Mouse (Mus musculus): ENCODE data around the gene Tpsg1.

Gene Tpsg1

DNA sequence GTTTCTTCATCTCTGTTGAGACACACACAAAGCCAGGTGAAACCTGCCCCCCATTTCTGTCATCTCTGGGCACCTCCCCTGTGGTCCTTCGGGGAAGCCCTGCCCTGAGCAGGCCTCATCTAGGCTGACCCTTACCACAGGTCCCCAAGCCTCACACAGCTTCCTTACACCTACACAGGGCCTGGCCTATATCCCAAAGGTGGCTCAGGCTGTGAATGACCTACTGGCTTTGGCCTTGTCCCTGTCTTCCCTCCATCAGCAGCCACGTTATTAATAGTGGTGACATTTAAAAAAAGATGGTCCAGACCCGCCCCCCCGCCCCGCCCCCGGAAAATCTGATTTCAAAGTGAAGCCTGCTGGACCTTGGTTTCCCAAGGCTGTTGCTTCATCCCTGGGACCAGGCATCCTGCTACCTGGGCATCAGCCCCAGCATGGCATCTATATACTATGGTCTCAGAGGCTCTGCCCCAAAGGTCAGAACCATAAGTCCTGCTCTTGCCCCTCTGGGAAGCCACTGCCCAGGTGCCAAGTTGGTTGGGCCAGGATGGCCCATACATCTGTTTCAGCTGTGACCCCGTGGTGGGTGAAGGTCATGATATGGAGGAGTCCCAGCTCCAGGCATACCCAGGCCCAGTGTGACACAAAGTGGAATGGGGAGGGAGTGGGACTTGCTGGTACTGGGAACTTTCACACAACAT is 39.4 kb downstream of the Tpsg1 start:
- no peak for DNase-seq

DNA sequence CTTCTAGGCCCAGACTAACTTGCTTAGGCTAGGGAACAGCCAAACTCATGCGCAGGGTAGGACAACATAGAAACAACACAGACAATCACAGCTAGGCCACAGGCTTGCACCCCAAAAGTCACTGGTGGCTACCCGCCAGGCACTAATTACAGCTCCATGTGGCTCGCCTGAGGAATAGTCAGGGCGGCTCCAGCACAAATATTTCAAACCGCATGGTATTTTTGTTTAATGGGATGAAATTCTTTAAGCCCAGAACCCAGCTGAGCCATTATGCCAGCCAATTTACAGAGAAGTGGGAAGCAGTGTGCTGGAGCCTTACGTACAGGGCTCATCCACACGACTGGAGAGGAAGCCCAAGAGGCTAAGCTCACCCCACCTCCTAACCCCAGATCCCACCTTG is 40.5 kb downstream of the Tpsg1 start:
- no peak for DNase-seq

DNA sequence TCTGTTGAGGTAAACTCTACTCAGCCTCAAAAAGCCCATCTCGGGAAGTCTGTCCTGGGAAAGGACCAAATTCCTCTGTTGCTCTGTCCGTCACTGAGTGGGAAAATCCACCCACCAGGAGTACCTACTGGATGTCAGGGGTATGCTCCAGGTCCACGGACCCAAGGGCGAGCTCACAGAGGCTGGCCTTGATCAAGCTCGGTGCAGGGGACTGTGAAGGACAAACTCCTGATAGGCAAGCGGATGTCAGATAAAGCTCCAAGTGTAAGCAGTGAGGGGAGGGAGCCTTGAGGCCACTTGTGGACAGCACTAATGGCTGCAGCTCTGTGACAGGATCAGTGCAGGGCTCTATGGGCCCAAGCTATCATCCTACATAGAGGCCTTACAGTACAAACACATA is 41.1 kb downstream of the Tpsg1 start:
- no peak for DNase-seq

DNA sequence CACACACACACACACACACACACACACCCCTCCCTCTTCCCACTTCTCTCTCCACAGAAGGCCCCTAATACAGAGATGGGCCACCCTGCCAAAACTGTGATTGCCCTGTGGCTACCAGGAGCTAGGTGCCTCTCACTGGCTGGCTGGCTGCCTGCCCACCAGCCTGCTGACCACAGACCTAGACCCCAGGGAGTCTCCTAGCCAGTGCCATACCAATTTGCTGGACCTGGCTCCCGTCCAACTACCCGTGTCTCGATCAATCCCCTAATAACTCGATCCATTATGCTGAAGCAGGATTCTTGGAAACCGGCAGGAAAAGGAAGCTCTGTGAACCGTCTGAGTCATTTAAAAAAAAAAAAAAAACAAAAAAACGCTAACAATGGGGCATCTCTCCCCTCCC is 41.7 kb downstream of the Tpsg1 start:
- peak; percentile 58 to 59 for DNase-seq

DNA sequence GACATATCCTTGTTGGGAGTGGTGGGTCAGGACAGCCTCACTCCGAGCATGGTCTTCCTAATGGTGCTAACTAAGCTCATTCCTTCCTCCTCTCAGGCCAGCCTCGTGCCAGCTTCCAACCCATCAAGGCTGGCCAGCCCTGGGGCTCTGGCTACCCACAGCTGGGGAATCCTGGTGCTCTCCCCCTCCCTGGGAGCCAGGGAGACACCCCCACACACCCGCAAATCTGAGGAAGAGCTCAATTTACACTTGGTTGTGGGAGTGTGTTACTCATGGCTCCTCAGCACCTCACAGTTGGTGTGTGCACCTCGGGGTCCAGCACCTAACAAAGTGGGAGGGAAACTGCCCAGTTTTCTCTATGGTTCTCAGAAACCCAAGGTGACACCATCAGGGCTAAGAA is 42.2 kb downstream of the Tpsg1 start:
- no peak for DNase-seq

DNA sequence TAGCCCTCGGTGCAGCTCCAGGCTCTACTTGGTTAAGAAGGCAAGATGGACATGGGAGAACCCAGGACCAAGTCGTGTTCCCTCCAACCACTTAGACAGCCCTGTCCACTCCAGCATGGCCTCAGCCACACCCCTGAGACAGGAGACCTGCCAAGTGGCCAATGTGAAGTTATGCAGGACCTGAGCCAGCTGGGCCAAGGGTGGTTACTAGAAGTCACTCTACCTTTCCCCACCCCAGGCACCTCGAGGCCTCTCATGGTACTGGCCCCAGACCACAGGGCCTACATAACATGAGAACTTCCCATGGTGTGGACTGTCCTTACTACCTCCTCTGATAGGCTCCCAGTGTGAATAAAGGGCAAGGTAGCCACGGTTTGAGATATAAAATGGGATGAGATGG is 45.1 kb downstream of the Tpsg1 start:
- no peak for DNase-seq

DNA sequence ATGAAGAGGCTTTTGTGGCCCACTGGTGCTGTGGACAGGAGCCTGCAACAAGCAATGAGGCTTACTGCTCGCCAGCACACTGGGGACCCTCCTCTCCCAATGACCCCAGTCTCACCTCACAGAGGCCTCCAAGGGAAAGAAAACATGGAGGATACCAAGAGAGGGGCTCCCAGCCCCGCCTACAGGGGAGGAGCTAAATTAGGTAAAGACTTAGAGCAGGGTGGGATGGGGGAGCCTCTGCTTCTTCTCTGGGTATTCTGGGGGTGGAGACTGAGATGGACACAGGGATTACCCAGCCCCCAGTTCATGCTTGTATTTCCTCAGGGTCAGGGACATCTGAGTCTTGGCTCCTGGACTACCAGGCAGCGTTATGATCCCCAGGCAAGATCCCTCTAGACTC is 45.8 kb downstream of the Tpsg1 start:
- no peak for DNase-seq

DNA sequence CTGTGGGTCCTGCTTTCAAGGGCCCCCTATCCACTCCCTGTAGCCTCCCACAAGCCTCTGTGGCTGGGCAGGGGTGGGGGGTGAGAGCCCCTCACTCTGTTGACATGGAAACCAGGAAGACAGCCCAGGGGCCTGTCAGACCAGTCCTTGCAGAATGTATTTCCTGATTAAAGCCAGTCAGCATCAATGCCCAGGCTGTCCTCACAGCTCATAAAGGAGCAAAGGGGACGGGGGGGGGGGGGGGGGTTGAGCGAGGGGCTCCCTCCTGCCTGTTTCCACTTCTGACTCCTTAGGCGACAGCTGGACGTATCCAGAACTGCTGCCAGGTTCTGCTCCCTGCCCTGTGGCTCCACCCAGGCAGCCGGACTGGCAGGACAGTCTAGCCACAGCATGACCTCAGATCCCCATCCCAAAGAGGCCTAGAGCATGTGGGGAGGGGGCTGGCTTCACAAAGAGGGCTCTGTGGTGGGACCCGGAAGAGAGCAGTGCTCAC is 46.4 kb downstream of the Tpsg1 start:
- DNase-seq, result no peak

DNA sequence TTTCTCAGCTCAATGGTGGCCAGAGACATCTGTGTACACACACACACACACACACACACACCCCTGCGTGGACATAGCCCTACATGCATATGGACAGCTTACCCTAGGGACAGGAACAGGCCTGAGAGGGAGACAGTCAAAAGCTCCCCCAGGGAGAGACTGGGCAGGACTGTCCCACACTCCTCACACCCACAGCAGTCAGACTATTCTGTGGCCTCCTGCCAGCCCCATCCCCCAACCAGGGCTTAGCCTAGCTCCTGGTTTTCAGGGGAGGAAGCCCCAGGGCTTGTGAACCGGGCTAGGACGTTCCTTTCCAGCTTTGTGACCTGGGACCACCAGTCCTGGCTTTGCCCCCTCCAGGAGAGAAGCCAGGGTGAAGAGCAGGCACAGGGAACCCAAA is 47.1 kb downstream of the Tpsg1 start:
- peak in 1 of 2 experiments; percentile 60 for DNase-seq

DNA sequence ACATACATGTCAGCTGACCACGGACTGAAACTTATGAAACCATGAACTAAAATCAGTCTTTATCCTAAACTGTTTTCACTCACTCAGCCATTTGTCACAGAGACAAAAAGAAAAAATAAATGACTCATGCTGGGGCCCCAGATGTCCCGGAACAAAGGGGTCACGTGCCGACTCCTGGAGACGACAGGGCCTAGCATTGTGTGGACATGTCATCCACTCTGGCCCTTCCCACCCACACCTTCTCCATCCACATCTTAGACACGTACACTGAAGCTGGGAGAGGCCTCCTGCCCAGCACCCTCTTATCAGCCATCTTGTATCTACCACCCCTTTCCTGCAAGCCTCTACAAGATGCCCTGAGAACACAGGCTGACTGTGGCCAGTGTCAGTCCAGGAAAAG is 48.9 kb downstream of the Tpsg1 start:
- DNase-seq, result no peak

DNA sequence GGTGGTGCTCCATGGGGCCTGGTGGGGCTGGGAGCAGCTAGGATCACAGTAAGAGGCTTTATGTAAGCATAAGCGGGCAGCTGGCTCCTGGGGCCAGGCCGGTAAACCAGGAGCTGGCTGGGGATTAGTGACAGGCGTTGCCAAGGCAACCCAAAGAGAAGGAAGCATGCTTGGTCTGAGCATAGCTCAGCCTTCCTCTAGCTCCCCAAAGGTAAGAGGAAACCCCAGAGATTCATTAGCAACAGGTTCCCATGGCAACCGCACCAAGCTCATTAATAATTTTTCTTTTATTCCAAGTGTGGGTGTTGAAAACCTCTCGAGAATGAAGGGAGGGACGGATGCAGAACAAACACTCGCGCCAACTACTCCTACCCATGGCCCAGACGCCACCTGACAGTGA is 49.9 kb downstream of the Tpsg1 start:
- DNase-seq, result no peak

DNA sequence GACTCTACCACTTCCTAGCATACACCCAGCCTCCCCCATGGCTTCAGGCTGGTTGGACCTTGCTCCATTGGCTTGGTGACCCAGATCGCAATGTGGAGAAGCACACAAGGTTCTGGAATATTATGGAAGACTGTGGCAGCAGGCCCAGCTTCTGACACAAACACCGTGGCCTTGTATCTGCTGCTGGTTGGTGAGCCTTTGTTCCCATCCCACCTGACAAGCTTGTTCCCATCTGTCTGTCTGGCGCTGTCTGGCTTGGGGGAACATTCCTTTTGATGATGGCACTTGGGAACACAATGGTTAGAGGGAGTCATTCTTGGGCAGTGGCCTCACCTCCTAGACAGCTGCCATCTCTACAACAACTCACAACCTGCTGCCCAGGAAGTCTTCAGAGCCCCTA is 51.9 kb downstream of the Tpsg1 start:
- no peak for DNase-seq

Measured in cerebellum, postnatal 14 days (tissue).